ENCODE assay signal across 11 mouse cellular contexts in genomic region chr19:23323107-23323506, GRCm38 (mm10). TPM values are rescaled to one million over a fixed set of nuclear protein-coding genes. Genes with fewer than 3 reads are reported as not detected.
DNase-seq lines count a peak whose midpoint lies in the region; ATAC-seq lines count a peak whose summit lies in the region.
"Had no signal": no experiment of that assay in that cellular context is flagged by ENCODE, and none has a peak within 500 bp of the region (broad histone marks: within the 10 kb centered on the region; RNA-seq: fewer than 3 reads in every experiment).

No protein-coding gene starts in this region.

- peak; percentile 50 for DNase-seq in lung, postnatal 25 days (ENCODE audit: low spot score)
- no peak for DNase-seq in lung, postnatal 14 days
- peak; percentile 27 to 51 for DNase-seq in spleen, adult 18-20 months
- DNase-seq in thymus, postnatal 4 days, result peak; percentile 57
- DNase-seq in adrenal gland, postnatal 36 days, result no peak
- DNase-seq in cerebellum, postnatal 36 days, result no peak
- no peak for DNase-seq in urinary bladder, postnatal 10 days (ENCODE audit: low spot score)
- DNase-seq: cerebellum, adult 2 months; right cerebral cortex, postnatal 25 days had no signal

- ATAC-seq in inflammation-experienced regulatory T-cells, adult 6 months, result peak; percentile 100
- ATAC-seq: intestine, postnatal 0 days had no signal

RNA-seq across cellular contexts. Expression of gene Smc5, which starts 49.4 kb away (rescaled TPM):
- polyA plus RNA-seq in inflammation-experienced regulatory T-cells, adult 6 months (2017; shearing (Covaris generic)), result 10 to 100 TPM; 23.2 to 33.2 (median 31.7) TPM
- 10 to 100 TPM; 20.5 to 29.5 TPM for total RNA-seq in adrenal gland, postnatal 36 days (2021)

Comparison
In these comparisons a context has a peak if more than half of its experiments do, and no peak if none do; other contexts are left out.
1. DNase-seq: peak in lung, postnatal 25 days (single experiment), spleen, adult 18-20 months (2 of 2) and thymus, postnatal 4 days (single experiment); none in lung, postnatal 14 days (single experiment), adrenal gland, postnatal 36 days (0 of 2), cerebellum, postnatal 36 days (0 of 2) and urinary bladder, postnatal 10 days (single experiment).